Mouse (Mus musculus) ES-Bruce4 (cell line): ENCODE measurements around the gene Atp1b2.

Experiments used
- CTCF ChIP-seq: IDR thresholded peaks from one replicate; pipeline ENCODE4 v1.8.1; 2011; ENCODE audit warnings: low read depth, low read length
- POLR2A ChIP-seq: IDR thresholded peaks from one replicate; pipeline ENCODE4 v1.8.1; 2011; ENCODE audit warnings: low read length; ENCODE audit not compliant: insufficient read depth

GRCm38 (mm10) chr11:69582230-69582805 is 23.4 kb downstream of the Atp1b2 start:
- TF ChIP-seq CTCF (no peak), POLR2A (no peak)
